Mouse (Mus musculus) T-helper 2 cell (primary cell): Measurements from ENCODE around the gene Tor1b.

Experiments used
- in situ Hi-C: fragments of 300-600 bp; cut with MboI, MseI; formaldehyde crosslinking; loops from one replicate; pipeline ENCODE4 v1.15.1; 2025; ENCODE audit warnings: high pct_unique_total_duplicates

The Tor1b gene

GRCm38 (mm10) chr2:30985111-30986020, 32.6 kb downstream of the Tor1b start:
- in situ Hi-C loops: no loop called here

- in situ Hi-C loops: no loop called here
Observed at GRCm38 (mm10) chr2:30990221-30990620, 37.5 kb downstream of the Tor1b start.

GRCm38 (mm10) chr2:30994853-30995252, 42.1 kb downstream of the Tor1b start:
- in situ Hi-C loops: no loop called here

GRCm38 (mm10) chr2:30995432-30995996, 42.8 kb downstream of the Tor1b start:
- in situ Hi-C loops: no loop called here

GRCm38 (mm10) chr2:30998443-30999260, 45.9 kb downstream of the Tor1b start:
- in situ Hi-C loops: no loop called here

- in situ Hi-C loops: no loop called here
Observed at GRCm38 (mm10) chr2:31002857-31003256, 50.1 kb downstream of the Tor1b start.

- in situ Hi-C loops: no loop called here
Observed at GRCm38 (mm10) chr2:31005453-31005852, 52.7 kb downstream of the Tor1b start.

GRCm38 (mm10) chr2:31006434-31006833, 53.7 kb downstream of the Tor1b start:
- in situ Hi-C loops: no loop called here

- in situ Hi-C loops: no loop called here
Observed at GRCm38 (mm10) chr2:31007208-31007607, 54.4 kb downstream of the Tor1b start.
